Mouse (Mus musculus) embryonic fibroblast, embryonic 13.5 days (primary cell): ENCODE data around the gene Prkacb.
"Not testable (repeated sequence)": the region's sequence is repeated elsewhere in the genome, so short reads cannot be mapped to it uniquely, and the experiment has no call there.

ENCODE experiments used
- CTCF ChIP-seq: IDR thresholded peaks from 2 replicates; pipeline ENCODE4 v1.5.1; 2011; ENCODE audit warnings: mild to moderate bottlenecking, control low read depth, low read length, moderate library complexity, borderline replicate concordance; ENCODE audit not compliant: insufficient read depth
- POLR2A ChIP-seq: IDR thresholded peaks from 2 replicates; pipeline ENCODE4 v1.6.1; 2011; ENCODE audit warnings: low read depth, mild to moderate bottlenecking, control low read depth, low read length, moderate library complexity

DNA sequence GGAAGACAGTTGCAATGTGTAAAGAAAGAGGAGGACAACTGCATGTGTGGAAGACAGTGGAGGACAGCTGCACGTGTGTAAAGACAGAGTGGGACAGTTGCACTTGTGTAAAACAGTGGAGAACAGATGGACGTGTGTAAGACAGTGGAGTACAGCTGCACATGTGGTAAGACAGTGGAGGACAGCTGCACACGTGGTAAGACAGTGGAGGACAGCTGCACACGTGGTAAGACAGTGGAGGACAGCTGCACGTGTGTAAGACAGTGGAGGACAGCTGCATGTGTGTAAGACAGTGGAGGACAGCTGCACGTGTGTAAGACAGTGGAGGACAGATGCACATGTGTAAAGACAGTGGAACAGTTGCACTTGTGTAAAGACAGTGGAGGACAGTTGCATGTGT, 76.6 kb downstream of the Prkacb start:
- not testable (repeated sequence) for TF ChIP-seq CTCF, POLR2A
